Mouse (Mus musculus) E14TG2a.4 (cell line): ENCODE measurements around the gene Nalcn.

Source experiments
- CTCF ChIP-seq: conservative IDR thresholded peaks from 2 replicates; pipeline ENCODE4 v1.5.1; 2014; ENCODE audit warnings: low read length
- NANOG ChIP-seq: IDR thresholded peaks from 2 replicates; pipeline ENCODE4 v1.6.1; 2014; ENCODE audit warnings: borderline replicate concordance, low read length, mixed read lengths
- POU5F1 ChIP-seq: IDR thresholded peaks from 2 replicates; pipeline ENCODE4 v1.6.1; 2014; ENCODE audit warnings: low read length, borderline replicate concordance

DNA sequence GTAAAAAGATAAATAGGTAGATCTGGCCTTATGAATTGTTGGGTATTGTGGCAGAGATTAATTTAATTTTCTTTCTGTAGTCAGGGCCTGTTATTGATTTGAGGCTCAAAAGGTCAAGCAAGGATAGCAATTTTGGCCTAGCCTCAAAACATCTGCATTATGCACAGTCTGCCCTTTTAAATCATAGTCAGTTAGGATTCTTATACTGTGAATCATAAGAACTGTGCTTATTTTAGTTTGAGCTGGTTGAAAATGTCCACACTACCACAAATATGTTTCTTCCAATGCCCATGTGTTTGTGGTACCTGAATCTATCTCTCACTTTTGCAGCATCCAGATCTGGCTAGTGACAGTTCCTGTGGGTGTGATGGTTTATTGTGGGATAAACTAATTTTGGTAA is 37.5 kb upstream of the Nalcn start:
- TF ChIP-seq CTCF (no peak), POU5F1 (no peak), NANOG (no peak)
